Mouse (Mus musculus) midbrain, embryonic 10.5 days (tissue): ENCODE measurements around the gene Lrrc7. TPM values are rescaled to one million over a fixed set of nuclear protein-coding genes. Genes with fewer than 3 reads are reported as not detected.

ENCODE experiments used
- DNase-seq: peaks from one replicate; pipeline ENCODE4 v3.0.0-alpha.2; 2017; ENCODE audit warnings: low spot score
- H3K27ac ChIP-seq: fragments of 300-500 bp; sonication (generic); replicated peaks from 2 replicates; pipeline ENCODE4 v1.5.1; 2016; ENCODE audit warnings: mild to moderate bottlenecking
- H3K27me3 ChIP-seq: fragments of 300-500 bp; sonication (generic); 2 replicates; pipeline ENCODE4 v1.6.1; 2016; ENCODE audit warnings: low read depth, mild to moderate bottlenecking; ENCODE audit not compliant: poor library complexity, severe bottlenecking
- H3K36me3 ChIP-seq: fragments of 300-500 bp; sonication (generic); 2 replicates; pipeline ENCODE4 v1.6.1; 2016; ENCODE audit warnings: mild to moderate bottlenecking, moderate library complexity
- H3K4me1 ChIP-seq: fragments of 300-500 bp; sonication (generic); 2 replicates; pipeline ENCODE4 v1.6.1; 2016
- H3K4me3 ChIP-seq: fragments of 300-500 bp; sonication (generic); 2 replicates; pipeline ENCODE4 v1.5.1; 2016; ENCODE audit warnings: mild to moderate bottlenecking, moderate library complexity
- H3K9me3 ChIP-seq: fragments of 300-500 bp; sonication (generic); replicated peaks from 2 replicates; pipeline ENCODE4 v1.6.1; 2016; ENCODE audit warnings: mild to moderate bottlenecking
- WGBS: fragments of 180-500 bp; shearing (Covaris S2); methylation state at CpG from one replicate; pipeline ENCODE4 v1.1.7; 2016; 5-methylcytosine and 5-hydroxymethylcytosine counted together
- polyA plus RNA-seq: library from polyadenylated mRNA; unstranded; fragments of >200 nt; fragmentation: Nextera tagmentation; extraction: Ambion mirVana; gene quantifications from 2 replicates; pipeline ENCODE4 v1.2.1, GENCODE M21; 2016

The Lrrc7 gene
- 0.31 and 0.62 TPM in 2 replicates for polyA plus RNA-seq

GRCm38 (mm10) chr3:158561987-158562360, at the start of gene Lrrc7:
Gene Lrrc7 (minus strand): TSS chr3:158562221.
- DNase-seq: peak; percentile 74
- H3K27ac ChIP-seq: peak within 1 kb of the TSS; percentile 83
- WGBS: under 1% methylated on average over 28 of the region's 28 CpGs

GRCm38 (mm10) chr3:158607065-158607464, 45.0 kb upstream of the Lrrc7 start:
- DNase-seq: no peak
- H3K27ac ChIP-seq: no peak overlapping the region
- no peaks in the 10 kb centered on the region for H3K4me1 ChIP-seq
- WGBS: 44% methylated on average over 1 of the region's 1 CpGs
- no peaks in the 10 kb centered on the region for H3K36me3 ChIP-seq
- H3K9me3 ChIP-seq: no peaks in the 10 kb centered on the region
- H3K27me3 ChIP-seq: no peaks in the 10 kb centered on the region
- no peak overlapping the region for H3K4me3 ChIP-seq

More at GRCm38 (mm10) chr3:158561987-158562360, at the start of gene Lrrc7:
- Histone ChIP-seq H3K9me3 (no peaks in the 10 kb centered on the region), H3K27me3 (peaks cover 55% of the 10 kb centered on the region), H3K4me1 (peaks cover 33% of the 10 kb centered on the region), H3K36me3 (no peaks in the 10 kb centered on the region), H3K4me3 (peak within 1 kb of the TSS; percentile 80)

GRCm38 (mm10) chr3:158605274-158605673, 43.3 kb upstream of the Lrrc7 start:
- Histone ChIP-seq H3K4me1 (no peaks in the 10 kb centered on the region), H3K27ac (no peak overlapping the region), H3K4me3 (no peak overlapping the region), H3K27me3 (no peaks in the 10 kb centered on the region), H3K9me3 (no peaks in the 10 kb centered on the region), H3K36me3 (no peaks in the 10 kb centered on the region)
- DNase-seq: no peak

- Histone ChIP-seq H3K4me3 (peak overlapping the region; percentile 80), H3K4me1 (peaks cover 33% of the 10 kb centered on the region), H3K27me3 (peaks cover 55% of the 10 kb centered on the region), H3K9me3 (no peaks in the 10 kb centered on the region), H3K27ac (peak overlapping the region; percentile 83), H3K36me3 (no peaks in the 10 kb centered on the region)
- peak; percentile 61 for DNase-seq
- WGBS: under 1% methylated on average over 54 of the region's 55 CpGs
Observed at GRCm38 (mm10) chr3:158561256-158561986, 600 bp downstream of the Lrrc7 start.

- peak overlapping the region; percentile 83 for H3K27ac ChIP-seq
- H3K9me3 ChIP-seq: no peaks in the 10 kb centered on the region
- WGBS: 0% methylated on average over 16 of the region's 16 CpGs
- peaks cover 55% of the 10 kb centered on the region for H3K27me3 ChIP-seq
- DNase-seq: peak; percentile 64
- peaks cover 33% of the 10 kb centered on the region for H3K4me1 ChIP-seq
- no peaks in the 10 kb centered on the region for H3K36me3 ChIP-seq
- peak overlapping the region; percentile 80 for H3K4me3 ChIP-seq
Observed at GRCm38 (mm10) chr3:158560891-158561255, 1.1 kb downstream of the Lrrc7 start.

GRCm38 (mm10) chr3:158559691-158560650, 2.0 kb downstream of the Lrrc7 start:
- Histone ChIP-seq H3K27ac (no peak overlapping the region; the same call in 1 of the 2 replicates), H3K4me3 (peak overlapping the region; percentile 80), H3K9me3 (no peaks in the 10 kb centered on the region), H3K4me1 (peaks cover 33% of the 10 kb centered on the region), H3K36me3 (no peaks in the 10 kb centered on the region), H3K27me3 (peaks cover 55% of the 10 kb centered on the region)
- 5% methylated on average over 18 of the region's 18 CpGs for WGBS
- peak; percentile 14 for DNase-seq

GRCm38 (mm10) chr3:158559131-158559658, 2.8 kb downstream of the Lrrc7 start:
- Histone ChIP-seq H3K36me3 (no peaks in the 10 kb centered on the region), H3K27ac (no peak overlapping the region), H3K9me3 (no peaks in the 10 kb centered on the region), H3K4me3 (peak overlapping the region; percentile 80), H3K27me3 (peaks cover 55% of the 10 kb centered on the region), H3K4me1 (peaks cover 33% of the 10 kb centered on the region)
- no peak for DNase-seq
- 24% methylated on average over 5 of the region's 5 CpGs for WGBS

GRCm38 (mm10) chr3:158558631-158559030, 3.4 kb downstream of the Lrrc7 start:
- peaks cover 52% of the 10 kb centered on the region for H3K27me3 ChIP-seq
- no peaks in the 10 kb centered on the region for H3K9me3 ChIP-seq
- no peak for DNase-seq
- H3K36me3 ChIP-seq: no peaks in the 10 kb centered on the region
- no peak overlapping the region for H3K4me3 ChIP-seq
- H3K4me1 ChIP-seq: peaks cover 33% of the 10 kb centered on the region
- H3K27ac ChIP-seq: no peak overlapping the region

- H3K27me3 ChIP-seq: peaks cover 8% of the 10 kb centered on the region
- H3K9me3 ChIP-seq: no peaks in the 10 kb centered on the region
- no peaks in the 10 kb centered on the region for H3K36me3 ChIP-seq
- no peaks in the 10 kb centered on the region for H3K4me1 ChIP-seq
- H3K27ac ChIP-seq: no peak overlapping the region
- no peak for DNase-seq
- H3K4me3 ChIP-seq: no peak overlapping the region
Observed at GRCm38 (mm10) chr3:158554280-158554679, 7.7 kb downstream of the Lrrc7 start.

- no peak overlapping the region for H3K27ac ChIP-seq
- H3K27me3 ChIP-seq: no peaks in the 10 kb centered on the region
- 87% methylated on average over 5 of the region's 5 CpGs for WGBS
Observed at GRCm38 (mm10) chr3:158552105-158552504, 9.9 kb downstream of the Lrrc7 start.

GRCm38 (mm10) chr3:158543481-158543880, 18.5 kb downstream of the Lrrc7 start:
- no peak overlapping the region for H3K27ac ChIP-seq
- H3K27me3 ChIP-seq: no peaks in the 10 kb centered on the region
- DNase-seq: no peak
- H3K9me3 ChIP-seq: no peaks in the 10 kb centered on the region
- 90% methylated on average over 3 of the region's 3 CpGs for WGBS
- H3K4me1 ChIP-seq: no peaks in the 10 kb centered on the region
- H3K4me3 ChIP-seq: no peak overlapping the region
- H3K36me3 ChIP-seq: no peaks in the 10 kb centered on the region

More at GRCm38 (mm10) chr3:158552105-158552504, 9.9 kb downstream of the Lrrc7 start:
- no peaks in the 10 kb centered on the region for H3K36me3 ChIP-seq
- no peaks in the 10 kb centered on the region for H3K9me3 ChIP-seq
- no peak overlapping the region for H3K4me3 ChIP-seq
- DNase-seq: no peak
- H3K4me1 ChIP-seq: no peaks in the 10 kb centered on the region

GRCm38 (mm10) chr3:158532859-158533258, 29.2 kb downstream of the Lrrc7 start:
- no peaks in the 10 kb centered on the region for H3K36me3 ChIP-seq
- DNase-seq: no peak
- H3K27ac ChIP-seq: no peak overlapping the region
- no peak overlapping the region for H3K4me3 ChIP-seq
- no peaks in the 10 kb centered on the region for H3K4me1 ChIP-seq
- 85% methylated on average over 2 of the region's 2 CpGs for WGBS
- no peaks in the 10 kb centered on the region for H3K27me3 ChIP-seq
- no peaks in the 10 kb centered on the region for H3K9me3 ChIP-seq
